Mouse (Mus musculus) erythroblast, embryonic 14.5 days (primary cell): ENCODE data around the gene Timmdc1.

Experiments used
- GATA1 ChIP-seq: IDR thresholded peaks from 2 replicates; pipeline ENCODE4 v1.6.1; 2012; ENCODE audit warnings: low read length, inconsistent platforms, mixed read lengths
- TAL1 ChIP-seq: IDR thresholded peaks from 3 replicates; pipeline ENCODE4 v1.6.1; 2012; ENCODE audit warnings: low read length, inconsistent platforms, mixed read lengths

DNA sequence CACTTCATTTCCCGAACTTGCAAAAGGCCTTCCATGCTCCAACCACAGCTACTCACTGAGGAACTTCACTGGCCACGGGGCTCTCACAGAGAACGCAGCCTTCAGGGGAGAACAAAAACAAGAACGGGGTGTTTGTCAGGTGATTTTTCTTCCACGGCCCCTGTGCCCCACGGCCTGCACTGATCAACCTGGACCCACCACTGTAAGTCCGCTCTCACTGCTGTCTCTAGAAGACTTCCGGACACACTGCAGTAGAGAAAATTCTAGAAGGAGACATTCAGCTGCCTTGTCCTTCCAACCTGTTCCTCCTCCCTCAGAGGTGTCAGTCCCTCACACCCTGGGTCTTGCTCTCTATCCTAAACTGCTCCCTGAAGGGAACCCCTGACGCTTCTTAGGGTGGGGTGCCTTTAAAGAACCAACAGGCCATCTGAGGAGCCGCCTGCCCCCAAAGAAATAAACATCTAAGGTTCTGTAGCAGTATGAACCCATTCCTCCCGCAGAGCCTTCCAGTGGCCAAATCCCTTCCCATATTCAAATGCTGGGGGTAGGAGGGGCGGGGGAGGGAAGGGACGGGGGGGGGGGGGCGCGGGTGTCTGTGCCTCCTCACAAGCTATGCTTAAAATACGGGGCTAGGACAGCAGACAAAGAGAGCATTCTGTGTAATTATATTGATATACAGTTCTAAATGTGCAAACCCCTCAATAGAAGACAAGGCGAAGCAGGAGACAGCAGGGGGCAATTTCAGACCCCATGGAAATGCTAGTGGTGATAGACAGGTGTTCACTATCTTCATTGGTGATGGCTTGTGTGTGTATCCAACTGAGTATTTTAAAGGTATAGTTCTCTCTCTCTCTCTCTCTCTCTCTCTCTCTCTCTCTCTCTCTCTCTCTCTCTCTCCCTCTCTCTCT, 66.7 kb downstream of the Timmdc1 start, which contains the start of gene Cd80:
- TF ChIP-seq TAL1 (no peak), GATA1 (no peak)
